Mouse (Mus musculus): ENCODE results near the gene Elf2.
A peak's percentile ranks its signal among the peaks of the same experiment; 100 is the strongest.
"Not testable (repeated sequence)": the region's sequence is repeated elsewhere in the genome, so short reads cannot be mapped to it uniquely, and the experiment has no call there.

Elf2 gene

GRCm38 (mm10) chr3:51330086-51330485, 10.4 kb downstream of the Elf2 start:
- DNase-seq (ENCODE audit: low read depth, low spot score), result no peak

DNA sequence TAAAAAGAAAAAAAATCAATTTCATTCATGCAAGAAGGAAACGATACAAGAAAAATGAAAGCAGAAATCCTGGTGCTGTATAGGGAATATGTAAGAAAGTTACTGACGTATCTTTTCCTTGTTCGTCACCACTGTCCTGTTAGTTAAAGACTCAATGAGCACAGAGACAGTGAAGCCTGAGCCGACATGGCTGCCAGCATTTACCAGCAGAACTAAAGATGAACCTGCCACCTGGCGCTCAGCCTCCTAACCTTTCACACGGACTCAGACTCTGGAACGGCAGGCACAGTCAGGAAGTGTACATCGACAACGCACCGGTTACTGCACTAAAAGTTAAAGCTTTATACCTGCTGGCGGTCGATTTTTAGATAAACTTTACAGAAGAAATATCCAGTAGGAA, 11.9 kb downstream of the Elf2 start:
- no peak for DNase-seq (ENCODE audit: low read depth, low spot score)

DNA sequence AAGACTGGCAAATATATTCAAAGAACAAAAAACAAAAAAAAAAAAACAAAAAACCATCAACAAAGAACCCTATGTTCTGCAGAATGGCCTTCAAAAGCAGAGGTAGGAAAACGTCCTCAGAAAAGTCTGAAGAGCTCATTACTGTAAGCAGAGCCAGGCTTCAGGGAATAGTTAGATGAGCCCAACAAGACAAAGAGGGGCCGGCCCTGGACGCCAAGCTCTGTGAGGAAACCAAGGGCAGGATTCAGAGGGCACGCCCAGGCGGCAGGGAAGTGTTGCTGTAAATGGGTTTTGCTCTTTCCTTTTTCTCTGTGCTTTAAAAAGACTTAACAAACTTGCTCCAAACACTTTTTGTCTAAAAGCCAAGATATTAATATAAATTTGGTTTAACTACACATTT, 12.6 kb downstream of the Elf2 start:
- no peak for DNase-seq (ENCODE audit: low read depth, low spot score)

DNA sequence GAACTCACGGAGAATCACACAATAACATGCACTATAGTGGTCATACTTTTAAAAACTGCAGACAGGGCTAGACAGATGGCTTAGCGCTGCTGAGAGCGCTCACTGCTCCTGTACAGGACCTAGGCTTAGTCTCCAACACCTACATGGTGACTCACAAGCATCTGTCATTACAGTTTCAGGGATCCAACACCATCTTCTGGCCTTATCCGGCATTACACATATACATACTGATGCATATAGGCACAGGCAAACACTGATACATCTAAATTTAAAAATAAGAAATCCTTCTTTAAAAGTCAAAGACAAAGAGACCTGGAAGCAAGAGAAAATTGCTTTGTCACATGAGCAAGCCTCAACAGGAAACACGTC, 13.1 kb downstream of the Elf2 start:
- no peak for DNase-seq (ENCODE audit: low read depth, low spot score)

GRCm38 (mm10) chr3:51326664-51327428, 13.6 kb downstream of the Elf2 start:
- DNase-seq (ENCODE audit: low read depth, low spot score), result no peak

DNA sequence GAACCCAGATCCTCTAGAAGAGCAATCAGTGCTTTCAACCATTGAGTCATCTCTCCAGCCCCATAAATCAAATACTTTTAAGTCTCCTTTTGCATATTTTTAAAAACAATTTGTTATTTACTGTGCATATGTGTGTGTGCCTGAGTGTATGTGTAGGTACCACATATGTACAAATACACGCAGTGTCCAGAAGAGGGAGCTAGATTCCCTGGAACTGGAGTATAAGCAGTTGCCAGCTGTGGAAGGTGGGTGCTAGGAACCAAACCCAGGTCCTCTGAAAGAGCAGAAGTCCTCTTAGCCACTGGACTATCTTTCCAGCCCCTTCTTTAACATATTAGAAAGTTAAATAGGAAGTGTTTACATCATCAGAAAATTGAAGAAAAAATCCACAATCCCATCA, 15.0 kb downstream of the Elf2 start:
- DNase-seq (ENCODE audit: low read depth, low spot score), result no peak

DNA sequence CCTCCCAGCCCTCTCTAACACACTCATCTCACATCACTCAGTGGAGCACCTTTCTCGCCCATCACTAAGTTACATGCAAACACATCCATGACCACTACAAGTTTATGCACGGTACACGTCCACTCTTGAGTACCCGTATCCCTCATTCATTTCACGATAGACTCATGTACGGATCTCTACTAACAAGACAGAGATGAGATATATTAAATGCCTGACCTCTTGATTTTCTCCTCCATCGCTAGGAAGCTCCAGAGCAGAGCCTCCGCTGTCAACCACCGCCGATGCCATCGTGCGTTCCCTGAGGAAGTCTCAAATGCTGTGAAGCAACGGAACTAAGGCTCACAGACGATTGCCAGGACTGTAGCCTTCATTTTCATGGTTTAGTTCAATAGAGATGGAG, 17.5 kb downstream of the Elf2 start:
- DNase-seq (ENCODE audit: low read depth, low spot score), result no peak

DNA sequence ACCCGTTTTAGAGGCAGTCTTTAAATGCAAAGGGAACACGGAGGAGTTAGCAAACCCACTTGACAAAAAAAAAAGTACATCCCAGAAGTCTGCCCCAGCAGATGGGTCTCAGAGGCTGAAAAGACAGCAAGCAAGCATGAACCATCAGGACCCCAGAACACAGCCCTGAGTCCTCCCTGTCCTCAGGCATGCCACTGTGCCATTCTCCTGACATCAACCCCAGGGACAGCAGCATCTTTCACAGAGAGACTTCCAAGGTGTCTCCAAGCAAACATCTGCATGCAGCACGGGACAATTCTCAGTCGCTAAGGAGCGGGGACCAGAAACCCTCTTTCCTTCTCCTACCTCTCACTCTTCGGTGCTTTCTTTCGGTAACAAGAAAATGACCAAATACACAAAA, 18.1 kb downstream of the Elf2 start:
- DNase-seq (ENCODE audit: low read depth, low spot score), result no peak

DNA sequence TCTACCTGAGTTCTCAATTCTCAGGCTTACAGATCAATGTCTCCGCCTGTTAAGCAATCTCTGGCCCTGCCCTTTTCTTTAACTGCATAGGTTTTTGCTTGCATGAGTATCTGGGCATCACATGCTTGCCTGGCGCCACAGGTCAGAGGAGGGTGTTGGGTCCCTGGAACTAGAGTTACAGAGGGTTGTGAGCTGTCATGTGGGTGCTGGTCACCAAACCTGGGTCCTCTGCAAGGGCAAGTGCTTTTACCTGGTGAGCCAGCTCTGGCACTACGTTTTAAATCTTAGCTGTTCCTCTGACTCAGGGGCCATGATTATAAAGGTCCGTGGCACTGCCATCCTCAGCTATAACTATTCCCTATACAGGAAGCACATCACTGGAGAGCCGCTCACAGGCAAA, 19.3 kb downstream of the Elf2 start:
- no peak for DNase-seq (ENCODE audit: low read depth, low spot score)

DNA sequence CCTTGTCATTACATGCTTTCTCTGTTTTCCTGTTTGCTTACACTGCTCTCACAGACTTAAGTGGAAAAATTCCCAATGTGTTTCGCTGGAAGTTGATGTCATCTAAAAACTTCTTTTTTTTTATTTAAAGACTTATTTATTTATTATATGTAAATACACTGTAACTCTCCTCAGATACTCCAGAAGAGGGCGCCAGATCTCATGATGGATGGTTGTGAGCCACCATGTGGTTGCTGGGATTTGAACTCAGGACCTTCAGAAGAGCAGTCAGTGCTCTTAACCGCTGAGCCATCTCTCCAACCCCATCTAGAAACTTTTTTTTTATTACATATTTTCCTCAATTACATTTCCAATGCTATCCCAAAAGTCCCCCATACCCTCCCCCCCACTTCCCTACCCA, 22.4 kb downstream of the Elf2 start:
- not testable (repeated sequence) for DNase-seq (ENCODE audit: low read depth, low spot score)

GRCm38 (mm10) chr3:51316876-51317275, 23.6 kb downstream of the Elf2 start:
- DNase-seq (ENCODE audit: low read depth, low spot score), result no peak

- no peak for DNase-seq (ENCODE audit: low read depth, low spot score)
Measured at GRCm38 (mm10) chr3:51311638-51312037, 28.8 kb downstream of the Elf2 start.

GRCm38 (mm10) chr3:51310098-51310497, 30.4 kb downstream of the Elf2 start:
- DNase-seq (ENCODE audit: low read depth, low spot score), result no peak

DNA sequence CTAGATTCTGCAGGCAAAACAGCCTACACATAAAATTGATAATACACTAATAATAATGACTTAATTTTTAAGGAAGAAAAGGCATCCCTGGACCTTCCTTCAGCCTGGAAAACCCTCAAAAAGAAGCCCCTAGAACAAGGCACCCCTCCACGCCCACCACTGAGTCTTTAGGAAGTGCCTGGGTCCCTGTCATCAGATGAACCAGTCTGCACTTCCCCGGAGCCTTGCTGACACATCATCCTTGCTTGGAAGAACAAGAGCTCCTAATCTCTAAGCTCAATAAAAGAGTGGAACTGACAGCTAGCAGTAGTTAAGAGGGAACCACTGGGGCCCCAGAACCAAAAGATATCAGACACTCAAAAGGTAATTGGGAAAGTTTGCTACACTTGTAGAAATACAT, 33.8 kb downstream of the Elf2 start:
- no peak for DNase-seq (ENCODE audit: low read depth, low spot score)

DNA sequence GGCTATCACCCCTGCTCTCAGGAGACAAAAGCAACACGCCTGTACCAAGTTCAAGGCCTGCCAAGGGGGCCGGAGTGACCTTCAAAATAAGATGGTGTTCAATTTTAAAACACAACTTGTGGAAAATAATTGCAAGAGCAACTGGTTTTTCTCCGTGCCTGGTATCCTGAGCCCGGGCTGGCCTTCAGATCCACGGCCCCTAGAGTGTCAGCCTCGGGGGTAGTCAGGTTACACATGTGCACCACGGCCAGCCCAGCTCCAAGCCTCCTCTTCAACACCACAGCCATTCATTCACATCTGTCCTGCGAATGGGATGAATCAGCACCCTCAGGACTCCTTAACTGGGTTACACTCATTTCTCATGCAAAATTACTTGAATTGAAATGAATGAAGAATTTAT, 34.5 kb downstream of the Elf2 start:
- no peak for DNase-seq (ENCODE audit: low read depth, low spot score)

- no peak for DNase-seq (ENCODE audit: low read depth, low spot score)
Measured at GRCm38 (mm10) chr3:51302971-51303476, 37.4 kb downstream of the Elf2 start.

GRCm38 (mm10) chr3:51301583-51301982, 38.9 kb downstream of the Elf2 start:
- DNase-seq (ENCODE audit: low read depth, low spot score), result no peak

GRCm38 (mm10) chr3:51296790-51297189, 43.7 kb downstream of the Elf2 start:
- no peak for DNase-seq (ENCODE audit: low read depth, low spot score)

DNA sequence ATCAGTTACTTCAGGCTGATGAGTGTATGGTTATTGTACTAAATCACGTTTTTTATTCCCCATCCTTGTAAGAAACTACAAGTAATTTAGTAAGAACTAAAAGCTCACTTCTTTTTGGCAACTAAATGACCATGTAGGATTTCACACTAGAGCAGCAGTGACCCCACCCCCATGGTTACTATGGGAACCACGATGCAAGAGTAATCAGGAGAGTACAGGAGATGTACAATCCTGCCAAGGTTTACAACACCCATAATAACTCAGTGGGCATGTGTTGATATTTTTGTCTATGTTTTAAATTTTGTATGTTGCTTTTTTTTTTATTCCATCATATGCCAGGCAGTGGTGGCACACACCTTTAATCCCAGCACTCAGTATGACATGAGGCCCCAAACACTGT, 45.2 kb downstream of the Elf2 start:
- DNase-seq (ENCODE audit: low read depth, low spot score), result no peak

DNA sequence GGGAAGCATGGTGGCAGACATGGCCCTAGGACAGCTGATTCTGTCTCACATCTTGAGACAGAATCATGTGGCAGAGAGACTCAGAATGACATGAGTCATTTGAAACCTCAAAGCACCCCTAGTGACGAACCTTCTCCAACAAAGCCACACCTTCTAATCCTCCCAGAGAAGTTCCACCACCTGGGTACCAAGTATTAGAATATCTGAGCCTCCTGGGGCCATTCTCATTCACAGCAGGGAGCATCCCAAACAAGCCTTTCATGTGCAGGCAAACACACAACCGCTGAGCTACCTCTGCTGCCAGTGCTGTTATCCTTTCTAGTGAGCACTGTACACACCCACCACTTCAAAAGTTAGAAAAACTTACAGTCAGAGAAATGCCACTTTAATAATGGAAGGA, 46.2 kb downstream of the Elf2 start:
- no peak for DNase-seq (ENCODE audit: low read depth, low spot score)

- DNase-seq (ENCODE audit: low read depth, low spot score), result peak; percentile 79
Measured at GRCm38 (mm10) chr3:51288880-51289821, 51.3 kb downstream of the Elf2 start.

GRCm38 (mm10) chr3:51284375-51284774, 56.1 kb downstream of the Elf2 start:
- DNase-seq (ENCODE audit: low read depth, low spot score), result no peak

DNA sequence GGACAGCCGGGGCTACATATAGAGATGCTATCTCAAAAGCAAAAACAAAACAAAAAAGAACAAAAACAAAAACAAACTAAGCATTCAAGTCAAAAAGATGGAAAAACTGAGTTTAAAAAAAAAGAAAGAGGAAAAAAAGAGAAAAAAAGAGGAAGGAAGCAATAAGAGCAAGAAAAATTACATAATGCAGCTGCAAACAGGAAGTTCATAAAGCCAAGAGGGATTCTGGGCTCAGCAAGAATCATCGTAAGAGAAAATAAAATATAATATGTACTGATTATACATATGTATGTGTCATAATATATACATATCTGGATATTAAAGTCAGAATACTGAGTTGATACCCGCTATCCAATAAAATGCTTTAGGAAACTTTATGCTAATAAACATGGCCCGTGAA, 58.7 kb downstream of the Elf2 start:
- DNase-seq (ENCODE audit: low read depth, low spot score), result no peak

All from embryo, embryonic 11.5 days (tissue).